Mouse (Mus musculus): Measurements from ENCODE around the gene Ston2. TPM values are rescaled to one million over a fixed set of nuclear protein-coding genes. Genes with fewer than 3 reads are reported as not detected.

The Ston2 gene
- total and polyA plus RNA-seq, 3 experiments = 3.6 to 4.7 (median 4.1) TPM

GRCm38 (mm10) chr12:91764471-91764870 is 23.7 kb downstream of the Ston2 start:
- no peak overlapping the region for H3K9ac ChIP-seq (ENCODE audit: low read depth, low read length)
- no peak for DNase-seq
- 69% methylated on average over 2 of the region's 2 CpGs for WGBS
- peaks cover 9% of the 10 kb centered on the region for H3K4me1 ChIP-seq (ENCODE audit: control insufficient read depth, insufficient read depth, low read length)
- no peak overlapping the region for H3K4me3 ChIP-seq
- no peak for TF ChIP-seq POLR2A (IDR thresholded peaks at IDR 0.05; ENCODE audit: insufficient read depth, low read depth, low read length)
- no peak for TF ChIP-seq CTCF (IDR thresholded peaks at IDR 0.05)
- no peak for TF ChIP-seq EP300 (IDR thresholded peaks at IDR 0.05; ENCODE audit: insufficient read depth, low read depth, low read length)
- intact Hi-C loops (cut with DNase I) = no loop called here
- no peaks in the 10 kb centered on the region for H3K36me3 ChIP-seq (ENCODE audit: control insufficient read depth, insufficient read depth, low read length)
- H3K79me2 ChIP-seq (replicated peaks; ENCODE audit: control insufficient read depth, insufficient read depth, low read length) = no peaks in the 10 kb centered on the region
- H3K27me3 ChIP-seq (ENCODE audit: control insufficient read depth, insufficient read depth, low read length) = no peaks in the 10 kb centered on the region
- no peak overlapping the region for H3K27ac ChIP-seq

- no peaks in the 10 kb centered on the region for H3K27me3 ChIP-seq (ENCODE audit: control insufficient read depth, insufficient read depth, low read length)
- H3K4me1 ChIP-seq (ENCODE audit: control insufficient read depth, insufficient read depth, low read length) = peaks cover 1% of the 10 kb centered on the region; the same call in 1 of the 2 replicates
- H3K4me3 ChIP-seq = no peak overlapping the region
- no peak overlapping the region for H3K27ac ChIP-seq
- 66% methylated on average over 3 of the region's 3 CpGs for WGBS
- TF ChIP-seq EP300 (IDR thresholded peaks at IDR 0.05; ENCODE audit: insufficient read depth, low read depth, low read length) (no peak), POLR2A (IDR thresholded peaks at IDR 0.05; ENCODE audit: insufficient read depth, low read depth, low read length) (no peak), CTCF (IDR thresholded peaks at IDR 0.05) (no peak)
- H3K36me3 ChIP-seq (ENCODE audit: control insufficient read depth, insufficient read depth, low read length) = no peaks in the 10 kb centered on the region
- intact Hi-C loops (cut with DNase I) = no loop called here
- H3K9ac ChIP-seq (ENCODE audit: low read depth, low read length) = no peak overlapping the region
- H3K79me2 ChIP-seq (replicated peaks; ENCODE audit: control insufficient read depth, insufficient read depth, low read length) = no peaks in the 10 kb centered on the region
- DNase-seq = no peak
Measured at GRCm38 (mm10) chr12:91759836-91760235, 28.4 kb downstream of the Ston2 start.

GRCm38 (mm10) chr12:91757854-91758562 is 30.2 kb downstream of the Ston2 start:
- no peak for DNase-seq
- TF ChIP-seq POLR2A (IDR thresholded peaks at IDR 0.05; ENCODE audit: insufficient read depth, low read depth, low read length) = no peak
- TF ChIP-seq CTCF (IDR thresholded peaks at IDR 0.05) = no peak
- no peak for TF ChIP-seq EP300 (IDR thresholded peaks at IDR 0.05; ENCODE audit: insufficient read depth, low read depth, low read length)
- no peaks in the 10 kb centered on the region for H3K27me3 ChIP-seq (ENCODE audit: control insufficient read depth, insufficient read depth, low read length)
- H3K27ac ChIP-seq = no peak overlapping the region
- no peaks in the 10 kb centered on the region for H3K79me2 ChIP-seq (replicated peaks; ENCODE audit: control insufficient read depth, insufficient read depth, low read length)
- no peak overlapping the region for H3K4me3 ChIP-seq
- 73% methylated on average over 13 of the region's 13 CpGs for WGBS
- no peaks in the 10 kb centered on the region for H3K4me1 ChIP-seq (ENCODE audit: control insufficient read depth, insufficient read depth, low read length)
- no peak overlapping the region for H3K9ac ChIP-seq (ENCODE audit: low read depth, low read length)
- H3K36me3 ChIP-seq (ENCODE audit: control insufficient read depth, insufficient read depth, low read length) = no peaks in the 10 kb centered on the region
- intact Hi-C loops (cut with DNase I) = no loop called here

DNA sequence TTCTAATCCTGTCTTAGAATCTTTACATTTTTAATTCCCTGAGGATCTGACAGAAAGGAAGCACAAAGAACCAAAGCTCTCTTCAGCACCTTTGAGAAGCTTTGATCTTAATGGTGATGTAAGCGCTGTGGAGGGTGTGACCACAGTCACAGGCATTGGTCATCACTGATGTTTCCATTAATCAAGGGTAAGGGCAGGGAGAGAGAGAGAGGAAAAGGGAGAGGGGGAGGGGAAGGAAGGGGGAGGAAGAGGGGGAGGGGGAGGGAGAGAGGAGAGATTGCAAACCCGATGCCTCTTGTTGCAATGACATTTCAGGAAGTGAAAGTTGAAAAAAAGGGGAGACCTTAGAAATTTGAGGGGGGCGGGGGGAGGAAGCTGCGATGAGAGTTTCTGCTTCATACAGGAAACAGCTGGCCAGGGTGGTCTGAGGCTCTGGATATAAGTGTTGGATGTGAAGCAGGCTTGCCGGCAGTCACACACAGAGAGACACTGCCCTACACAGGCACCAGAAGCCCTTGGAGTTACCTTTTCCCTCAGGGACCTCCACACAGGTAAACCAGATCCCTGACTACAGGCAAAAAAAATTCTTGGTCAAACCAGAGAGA is 31.5 kb downstream of the Ston2 start:
- no peaks in the 10 kb centered on the region for H3K27me3 ChIP-seq (ENCODE audit: control insufficient read depth, insufficient read depth, low read length)
- H3K27ac ChIP-seq = no peak overlapping the region
- H3K9ac ChIP-seq (ENCODE audit: low read depth, low read length) = no peak overlapping the region
- no peaks in the 10 kb centered on the region for H3K4me1 ChIP-seq (ENCODE audit: control insufficient read depth, insufficient read depth, low read length)
- peak in 1 of 2 experiments; percentile 39 for DNase-seq
- H3K4me3 ChIP-seq = no peak overlapping the region
- no peaks in the 10 kb centered on the region for H3K79me2 ChIP-seq (replicated peaks; ENCODE audit: control insufficient read depth, insufficient read depth, low read length)
- no peak for TF ChIP-seq EP300 (IDR thresholded peaks at IDR 0.05; ENCODE audit: insufficient read depth, low read depth, low read length)
- no peak for TF ChIP-seq CTCF (IDR thresholded peaks at IDR 0.05)
- TF ChIP-seq POLR2A (IDR thresholded peaks at IDR 0.05; ENCODE audit: insufficient read depth, low read depth, low read length) = no peak
- 21% methylated on average over 5 of the region's 5 CpGs for WGBS
- no peaks in the 10 kb centered on the region for H3K36me3 ChIP-seq (ENCODE audit: control insufficient read depth, insufficient read depth, low read length)
- intact Hi-C loops (cut with DNase I) = no loop called here

- TF ChIP-seq POLR2A (IDR thresholded peaks at IDR 0.05; ENCODE audit: insufficient read depth, low read depth, low read length) = no peak
- no peak for TF ChIP-seq CTCF (IDR thresholded peaks at IDR 0.05)
- TF ChIP-seq EP300 (IDR thresholded peaks at IDR 0.05; ENCODE audit: insufficient read depth, low read depth, low read length) = no peak
- no peaks in the 10 kb centered on the region for H3K36me3 ChIP-seq (ENCODE audit: control insufficient read depth, insufficient read depth, low read length)
- H3K79me2 ChIP-seq (replicated peaks; ENCODE audit: control insufficient read depth, insufficient read depth, low read length) = no peaks in the 10 kb centered on the region
- intact Hi-C loops (cut with DNase I) = no loop called here
- WGBS = 41% methylated on average over 6 of the region's 6 CpGs
- no peaks in the 10 kb centered on the region for H3K27me3 ChIP-seq (ENCODE audit: control insufficient read depth, insufficient read depth, low read length)
- H3K27ac ChIP-seq = no peak overlapping the region
- peak in 1 of 2 experiments; percentile 13 for DNase-seq
- H3K4me3 ChIP-seq = no peak overlapping the region
- no peaks in the 10 kb centered on the region for H3K4me1 ChIP-seq (ENCODE audit: control insufficient read depth, insufficient read depth, low read length)
- H3K9ac ChIP-seq (ENCODE audit: low read depth, low read length) = no peak overlapping the region
Measured at GRCm38 (mm10) chr12:91754606-91755005, 33.6 kb downstream of the Ston2 start.

DNA sequence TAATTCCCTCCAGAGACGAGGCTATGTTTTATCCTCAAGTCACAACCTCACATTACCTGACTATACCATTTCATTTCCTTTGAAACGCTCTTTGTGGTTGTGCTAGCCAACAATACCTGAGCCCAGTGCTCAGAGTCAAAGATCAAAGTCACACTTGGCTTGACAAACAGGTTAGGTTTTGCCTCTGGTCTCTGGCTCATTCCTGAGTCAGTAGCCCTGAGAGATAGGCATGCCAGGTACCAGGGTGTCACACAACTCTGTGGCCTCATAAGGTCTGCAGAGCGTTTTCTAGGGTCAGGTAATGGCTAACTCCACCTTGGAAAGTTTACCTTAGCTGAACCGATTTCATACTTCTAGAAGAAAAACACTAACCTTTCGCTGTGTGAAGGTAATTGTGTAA is 35.5 kb downstream of the Ston2 start:
- no peaks in the 10 kb centered on the region for H3K79me2 ChIP-seq (replicated peaks; ENCODE audit: control insufficient read depth, insufficient read depth, low read length)
- H3K9ac ChIP-seq (ENCODE audit: low read depth, low read length) = no peak overlapping the region
- H3K27ac ChIP-seq = no peak overlapping the region
- H3K36me3 ChIP-seq (ENCODE audit: control insufficient read depth, insufficient read depth, low read length) = no peaks in the 10 kb centered on the region
- no peaks in the 10 kb centered on the region for H3K27me3 ChIP-seq (ENCODE audit: control insufficient read depth, insufficient read depth, low read length)
- TF ChIP-seq POLR2A (IDR thresholded peaks at IDR 0.05; ENCODE audit: insufficient read depth, low read depth, low read length) = no peak
- TF ChIP-seq CTCF (IDR thresholded peaks at IDR 0.05) = no peak
- no peak for TF ChIP-seq EP300 (IDR thresholded peaks at IDR 0.05; ENCODE audit: insufficient read depth, low read depth, low read length)
- WGBS = 90% methylated on average over 5 of the region's 5 CpGs
- H3K4me3 ChIP-seq = no peak overlapping the region
- DNase-seq = no peak
- intact Hi-C loops (cut with DNase I) = no loop called here
- H3K4me1 ChIP-seq (ENCODE audit: control insufficient read depth, insufficient read depth, low read length) = 0 out of 2 replicates have a peak, but pooled peaks cover 1% of the 10 kb centered on the region

Measured in heart, adult 2 months (tissue).